Mouse (Mus musculus) liver, embryonic 12.5 days (tissue): ENCODE data around the gene 2210016L21Rik. TPM values are rescaled to one million over a fixed set of nuclear protein-coding genes. Genes with fewer than 3 reads are reported as not detected.

Source experiments
- ATAC-seq: fragments of 200-750 bp; cut with Nextera tagmentation; 2 replicates; pipeline ENCODE4 v1.8.0; 2017; ENCODE audit warnings: moderate number of reproducible peaks, mild to moderate bottlenecking, moderate library complexity
- H3K27ac ChIP-seq: fragments of 300-500 bp; sonication (generic); 2 replicates; pipeline ENCODE4 v1.5.1; 2016; ENCODE audit warnings: mild to moderate bottlenecking
- H3K27me3 ChIP-seq: fragments of 300-500 bp; sonication (generic); replicated peaks from 2 replicates; pipeline ENCODE4 v1.6.1; 2016; ENCODE audit warnings: mild to moderate bottlenecking, moderate library complexity
- H3K36me3 ChIP-seq: fragments of 300-500 bp; sonication (generic); 2 replicates; pipeline ENCODE4 v1.6.1; 2016; ENCODE audit warnings: mild to moderate bottlenecking, moderate library complexity
- H3K4me1 ChIP-seq: fragments of 300-500 bp; sonication (generic); 2 replicates; pipeline ENCODE4 v1.6.1; 2016
- H3K4me2 ChIP-seq: fragments of 300-500 bp; sonication (generic); 2 replicates; pipeline ENCODE4 v1.6.1; 2016; ENCODE audit warnings: mild to moderate bottlenecking, moderate library complexity
- H3K4me3 ChIP-seq: fragments of 300-500 bp; sonication (generic); 2 replicates; pipeline ENCODE4 v1.5.1; 2016; ENCODE audit warnings: mild to moderate bottlenecking, moderate library complexity
- H3K9ac ChIP-seq: fragments of 300-500 bp; sonication (generic); 2 replicates; pipeline ENCODE4 v1.6.1; 2016; ENCODE audit warnings: mild to moderate bottlenecking, moderate library complexity
- H3K9me3 ChIP-seq: fragments of 300-500 bp; sonication (generic); replicated peaks from 2 replicates; pipeline ENCODE4 v1.6.1; 2016; ENCODE audit warnings: mild to moderate bottlenecking, moderate library complexity
- WGBS: fragments of 180-500 bp; shearing (Covaris S2); methylation state at CpG from one replicate; pipeline ENCODE4 v1.1.7; 2016; ENCODE audit not compliant: insufficient replicate concordance; 5-methylcytosine and 5-hydroxymethylcytosine counted together
- polyA plus RNA-seq: library from polyadenylated mRNA; unstranded; fragments of >200 nt; fragmentation: Nextera tagmentation; extraction: Ambion mirVana; gene quantifications from 2 replicates; pipeline ENCODE4 v1.2.1, GENCODE M21; 2016

2210016L21Rik gene
- polyA plus RNA-seq, 1 experiment from 2014 or later = 25.2 TPM

DNA sequence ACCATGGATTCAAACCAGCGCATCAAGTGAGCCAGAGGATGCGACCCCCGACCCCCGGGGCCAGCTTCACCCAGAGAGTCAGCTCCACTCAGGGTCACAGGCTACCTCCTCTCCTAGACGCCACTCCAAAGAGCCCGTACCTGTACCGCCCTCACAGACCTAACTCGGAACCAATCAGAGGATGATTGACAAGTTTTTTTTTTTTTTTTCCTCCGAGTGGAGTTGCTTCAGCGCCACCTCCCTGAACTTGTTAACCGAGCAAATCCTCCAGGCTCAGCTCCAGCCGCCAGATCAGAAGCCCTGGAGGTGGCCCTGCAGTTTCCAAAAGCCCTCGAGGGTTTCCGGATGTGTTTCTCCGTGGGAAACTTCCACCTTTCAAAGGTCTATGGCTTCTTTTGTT is 40.0 kb downstream of the 2210016L21Rik start:
- Histone ChIP-seq H3K36me3 (no peaks in the 10 kb centered on the region), H3K27ac (no peak overlapping the region), H3K27me3 (no peaks in the 10 kb centered on the region), H3K9me3 (0 out of 2 replicates have a peak, but pooled peaks cover 2% of the 10 kb centered on the region), H3K4me3 (no peak overlapping the region), H3K4me1 (peaks cover 44% of the 10 kb centered on the region), H3K4me2 (peak overlapping the region; percentile 6; the same call in 1 of the 2 replicates), H3K9ac (no peak overlapping the region)
- WGBS = 41% methylated on average over 15 of the region's 15 CpGs
- ATAC-seq = no peak

DNA sequence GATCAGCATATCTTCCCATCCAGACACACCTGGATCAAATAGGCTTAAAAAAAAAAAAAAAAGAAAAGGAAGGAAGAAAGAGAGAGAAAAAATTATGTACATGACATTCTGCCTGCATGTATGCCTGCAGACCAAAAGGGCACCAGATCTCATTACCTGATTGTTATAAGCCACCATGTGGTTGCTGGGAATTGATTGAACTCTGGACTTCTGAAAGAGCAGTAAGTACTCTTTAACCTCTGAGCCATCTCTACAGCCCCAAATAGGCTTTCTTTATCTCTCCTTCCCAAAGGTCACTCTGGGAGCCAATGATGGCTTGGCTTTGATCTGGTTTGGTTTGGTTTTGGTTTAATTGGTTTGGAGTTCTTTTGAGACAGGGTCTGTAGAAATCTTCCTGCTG is 43.1 kb downstream of the 2210016L21Rik start:
- no peaks in the 10 kb centered on the region for H3K27me3 ChIP-seq
- ATAC-seq = no peak
- H3K36me3 ChIP-seq = no peaks in the 10 kb centered on the region
- H3K9ac ChIP-seq = no peak overlapping the region
- H3K9me3 ChIP-seq = 0 out of 2 replicates have a peak, but pooled peaks cover 2% of the 10 kb centered on the region
- H3K4me3 ChIP-seq = no peak overlapping the region
- peaks cover 29% of the 10 kb centered on the region for H3K4me1 ChIP-seq
- H3K27ac ChIP-seq = no peak overlapping the region
- no peak overlapping the region for H3K4me2 ChIP-seq

DNA sequence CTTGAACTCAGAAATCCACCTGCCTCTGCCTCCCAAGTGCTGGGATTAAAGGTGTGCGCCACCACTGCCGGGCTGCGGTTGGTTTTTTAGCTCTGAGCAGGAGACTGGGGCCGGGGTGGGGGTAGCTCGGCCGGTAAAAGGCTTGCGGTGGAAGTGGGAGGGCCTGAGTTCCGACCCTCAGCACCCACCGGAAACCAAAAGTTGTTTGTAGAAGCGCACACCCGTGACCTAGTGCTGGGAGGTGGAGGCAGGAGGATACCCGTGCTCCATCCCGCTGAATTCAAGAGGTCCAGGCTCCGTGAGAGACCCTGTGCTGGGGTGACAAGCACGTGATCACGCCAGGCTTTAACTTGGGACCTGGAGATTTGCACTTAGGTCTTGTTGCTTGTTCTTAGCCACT is 54.5 kb downstream of the 2210016L21Rik start:
- no peaks in the 10 kb centered on the region for H3K36me3 ChIP-seq
- no peak for ATAC-seq
- no peaks in the 10 kb centered on the region for H3K4me1 ChIP-seq
- H3K4me2 ChIP-seq = peak overlapping the region; percentile 34
- peaks cover 31% of the 10 kb centered on the region for H3K27me3 ChIP-seq
- no peaks in the 10 kb centered on the region for H3K9me3 ChIP-seq
- no peak overlapping the region for H3K27ac ChIP-seq
- no peak overlapping the region for H3K4me3 ChIP-seq
- WGBS = 29% methylated on average over 16 of the region's 16 CpGs
- H3K9ac ChIP-seq = no peak overlapping the region

DNA sequence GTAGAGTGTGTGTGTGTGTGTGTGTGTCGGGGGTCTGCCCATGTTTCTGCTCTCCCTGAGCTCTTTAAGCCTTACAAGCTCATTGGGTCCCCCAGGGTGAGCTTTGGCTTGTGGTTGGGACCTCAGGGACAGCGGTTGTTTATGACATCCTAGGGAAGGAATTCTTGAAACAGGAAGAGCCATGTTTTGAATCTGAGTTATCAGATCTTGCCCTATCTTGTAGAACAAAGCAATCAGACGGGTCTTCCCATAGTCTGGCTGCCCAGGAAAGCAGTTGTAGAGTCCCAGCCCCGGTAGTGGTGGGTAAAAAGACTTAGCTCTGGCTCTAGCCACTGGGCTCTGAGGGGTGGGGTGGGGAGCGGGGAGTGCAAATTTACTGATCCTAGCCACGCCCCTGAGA is 55.4 kb downstream of the 2210016L21Rik start:
- WGBS = 23% methylated on average over 6 of the region's 6 CpGs
- H3K36me3 ChIP-seq = no peaks in the 10 kb centered on the region
- no peak for ATAC-seq

More for the DNA sequence above, 55.4 kb downstream of the 2210016L21Rik start:
- Histone ChIP-seq H3K9me3 (no peaks in the 10 kb centered on the region), H3K4me3 (no peak overlapping the region), H3K4me2 (no peak overlapping the region), H3K9ac (no peak overlapping the region), H3K27ac (no peak overlapping the region), H3K27me3 (peaks cover 37% of the 10 kb centered on the region), H3K4me1 (no peaks in the 10 kb centered on the region)

Other genes with a start within 250 kb of the 2210016L21Rik start
- gene Tchp, start 234.4 kb upstream of the 2210016L21Rik start, polyA plus RNA-seq = 6.2 and 7.5 TPM in 2 replicates
- 85.2 and 87.5 TPM in 2 replicates for gene Ankrd13a, start 167.5 kb upstream of the 2210016L21Rik start, polyA plus RNA-seq
- gene Git2, start 166.6 kb upstream of the 2210016L21Rik start, polyA plus RNA-seq = 28.1 and 28.3 TPM in 2 replicates
- gene 1500011B03Rik, start 118.7 kb upstream of the 2210016L21Rik start, polyA plus RNA-seq = 37.4 and 41.8 TPM in 2 replicates
- gene 4930519G04Rik, start 88.5 kb upstream of the 2210016L21Rik start, polyA plus RNA-seq = not detected in 2 replicates
- not detected in 2 replicates for gene Gm9936, start 83.5 kb upstream of the 2210016L21Rik start, polyA plus RNA-seq
- gene Oasl2, start 45.2 kb upstream of the 2210016L21Rik start, polyA plus RNA-seq = 3.5 and 3.9 TPM in 2 replicates
- 0.29 and 0.30 TPM in 2 replicates for gene Oasl1, start 18.9 kb upstream of the 2210016L21Rik start, polyA plus RNA-seq
- 3.8 and 3.9 TPM in 2 replicates for gene Hnf1a, start 28.9 kb downstream of the 2210016L21Rik start, polyA plus RNA-seq
- gene Sppl3, start 69.0 kb downstream of the 2210016L21Rik start, polyA plus RNA-seq = 19.3 and 23.7 TPM in 2 replicates
- gene Gm10401, start 156.1 kb downstream of the 2210016L21Rik start, polyA plus RNA-seq = 12.2 and 15.1 TPM in 2 replicates
- 43.9 and 51.1 TPM in 2 replicates for gene Acads, start 177.2 kb downstream of the 2210016L21Rik start, polyA plus RNA-seq
- 16.1 and 17.6 TPM in 2 replicates for gene Unc119b, start 192.8 kb downstream of the 2210016L21Rik start, polyA plus RNA-seq
- gene Mlec, start 216.0 kb downstream of the 2210016L21Rik start, polyA plus RNA-seq = 46.8 and 49.2 TPM in 2 replicates